Mouse (Mus musculus) thymus, adult 2 months (tissue): ENCODE results near the gene St6galnac6.

ENCODE experiments used
- CTCF ChIP-seq: fragments of 200-500 bp; IDR thresholded peaks from 2 replicates; pipeline ENCODE4 v1.5.1; 2012; ENCODE audit warnings: mild to moderate bottlenecking, control low read depth, low read length, moderate library complexity, borderline replicate concordance; ENCODE audit not compliant: control insufficient read depth, poor library complexity, insufficient read depth; ENCODE audit errors: extremely low read depth
- POLR2A ChIP-seq: fragments of 200-500 bp; IDR thresholded peaks from 2 replicates; pipeline ENCODE4 v1.6.1; 2012; ENCODE audit warnings: mild to moderate bottlenecking, low read length, control low read depth, moderate library complexity; ENCODE audit not compliant: control insufficient read depth, poor library complexity, insufficient read depth; ENCODE audit errors: extremely low read depth

- TF ChIP-seq CTCF (no peak), POLR2A (no peak)
Measured at GRCm38 (mm10) chr2:32610610-32611229, 11.2 kb downstream of the St6galnac6 start.
